Mouse (Mus musculus): ENCODE measurements around the gene Bmp8a.
"Not testable (repeated sequence)": the region's sequence is repeated elsewhere in the genome, so short reads cannot be mapped to it uniquely, and the experiment has no call there.

The Bmp8a gene

GRCm38 (mm10) chr4:123342642-123343470 lies at the start of gene Bmp8a:
Gene Bmp8a (minus strand): TSS chr4:123343252.
- peak; percentile 73 for DNase-seq

- peak; percentile 38 for DNase-seq
Measured at GRCm38 (mm10) chr4:123392187-123392586, 49.1 kb upstream of the Bmp8a start.

- DNase-seq, result no peak
Measured at GRCm38 (mm10) chr4:123385028-123385427, 42.0 kb upstream of the Bmp8a start.

- DNase-seq, result no peak
Measured at GRCm38 (mm10) chr4:123383173-123383572, 40.1 kb upstream of the Bmp8a start.

DNA sequence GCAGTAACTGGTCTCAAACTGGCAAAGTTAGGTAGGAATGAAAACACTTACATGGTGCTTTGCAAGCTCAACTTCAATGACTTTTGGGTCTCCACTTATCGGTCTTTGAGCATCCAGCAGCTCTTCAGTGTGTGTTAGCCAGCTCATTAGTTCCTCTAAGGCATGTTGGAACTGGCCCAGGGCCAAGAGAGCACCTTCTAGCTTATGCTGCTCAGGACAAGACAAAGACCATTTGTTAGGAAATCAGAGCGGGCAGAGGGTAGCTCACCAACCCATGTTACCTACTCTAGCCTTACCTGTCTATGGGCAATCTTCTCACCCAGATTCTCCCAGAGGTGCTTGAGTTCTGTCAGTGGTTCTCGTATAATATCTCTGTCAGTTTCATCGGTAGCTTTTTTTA lies 39.0 kb upstream of the Bmp8a start:
- DNase-seq, result no peak

DNA sequence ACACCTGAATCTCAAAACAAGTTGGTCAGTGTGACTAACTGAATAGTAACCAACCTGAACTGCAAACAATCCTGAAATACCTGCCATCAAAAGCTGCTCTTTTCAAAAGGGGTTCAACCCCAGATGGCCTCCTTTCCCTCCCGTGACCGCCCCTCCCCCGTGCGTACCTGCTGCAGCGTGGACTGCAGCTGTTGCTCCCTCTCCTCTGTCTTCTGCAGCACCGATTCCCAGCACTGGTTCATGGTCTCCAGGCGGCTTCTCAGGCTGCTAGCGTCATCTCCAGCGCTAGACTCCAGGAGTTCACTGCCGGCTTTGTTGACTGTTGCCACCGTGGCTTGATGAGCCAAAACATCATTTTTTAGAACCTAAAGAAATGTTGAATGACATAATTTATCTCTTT lies 38.5 kb upstream of the Bmp8a start:
- no peak for DNase-seq

- DNase-seq, result no peak
Measured at GRCm38 (mm10) chr4:123376031-123376430, 33.0 kb upstream of the Bmp8a start.

GRCm38 (mm10) chr4:123374316-123375008 lies 31.4 kb upstream of the Bmp8a start:
- no peak for DNase-seq

GRCm38 (mm10) chr4:123363555-123363954 lies 20.5 kb upstream of the Bmp8a start:
- no peak for DNase-seq

- DNase-seq, result no peak
Measured at GRCm38 (mm10) chr4:123360771-123361170, 17.7 kb upstream of the Bmp8a start.

- DNase-seq, result no peak
Measured at GRCm38 (mm10) chr4:123358613-123359012, 15.6 kb upstream of the Bmp8a start.

DNA sequence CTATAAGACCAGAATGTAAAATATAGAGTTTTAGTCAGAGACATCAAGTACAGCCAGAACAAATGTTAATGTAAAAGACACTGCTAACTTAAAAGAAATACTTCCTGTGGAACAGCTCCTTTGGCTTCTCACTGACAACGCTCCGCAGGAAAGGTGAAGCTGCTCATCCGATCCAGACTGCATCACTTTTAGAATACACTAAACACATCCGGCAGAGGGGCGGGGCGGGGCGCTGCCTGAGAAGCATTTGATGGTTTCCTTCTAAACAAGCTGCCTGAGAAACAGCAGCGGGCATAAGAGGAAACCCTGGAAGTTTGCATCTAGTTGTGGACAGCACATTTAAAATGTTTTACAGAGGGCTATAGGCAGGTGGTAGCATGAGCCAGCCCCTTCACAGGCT lies 12.9 kb upstream of the Bmp8a start:
- DNase-seq, result no peak

DNA sequence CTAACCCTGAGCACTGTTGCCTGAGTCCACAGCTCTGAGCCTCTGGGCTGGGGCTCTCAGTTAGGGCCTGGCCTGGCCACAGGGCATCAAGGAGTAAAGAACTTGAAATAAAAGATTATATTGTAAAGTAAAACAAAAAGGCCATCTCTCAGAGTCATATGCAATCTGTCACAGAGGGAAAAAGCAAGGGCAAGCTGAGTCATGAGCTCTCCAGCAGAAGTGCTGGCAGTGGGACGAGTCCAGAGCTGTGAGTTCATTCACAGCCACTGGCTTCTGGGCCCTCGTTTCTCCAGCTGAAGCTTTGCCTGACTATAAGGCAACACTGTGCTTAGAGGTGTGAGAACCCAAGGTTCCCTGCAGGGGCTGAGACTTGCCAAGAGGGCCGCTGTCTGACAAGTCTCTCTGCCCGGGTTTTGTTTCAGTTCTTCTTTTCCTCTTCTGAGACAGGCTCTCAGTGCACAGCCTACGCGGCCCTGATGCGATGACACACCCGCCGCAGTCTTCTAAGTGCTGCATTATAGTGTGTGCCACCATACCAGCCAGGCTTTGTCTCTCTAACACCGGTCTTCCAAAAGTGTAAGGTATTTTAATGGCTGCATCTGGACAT lies 10.3 kb upstream of the Bmp8a start:
- no peak for DNase-seq

GRCm38 (mm10) chr4:123343471-123343789 lies 378 bp upstream of the Bmp8a start:
- no peak for DNase-seq

GRCm38 (mm10) chr4:123342091-123342641 lies 886 bp downstream of the Bmp8a start:
- DNase-seq, result no peak

DNA sequence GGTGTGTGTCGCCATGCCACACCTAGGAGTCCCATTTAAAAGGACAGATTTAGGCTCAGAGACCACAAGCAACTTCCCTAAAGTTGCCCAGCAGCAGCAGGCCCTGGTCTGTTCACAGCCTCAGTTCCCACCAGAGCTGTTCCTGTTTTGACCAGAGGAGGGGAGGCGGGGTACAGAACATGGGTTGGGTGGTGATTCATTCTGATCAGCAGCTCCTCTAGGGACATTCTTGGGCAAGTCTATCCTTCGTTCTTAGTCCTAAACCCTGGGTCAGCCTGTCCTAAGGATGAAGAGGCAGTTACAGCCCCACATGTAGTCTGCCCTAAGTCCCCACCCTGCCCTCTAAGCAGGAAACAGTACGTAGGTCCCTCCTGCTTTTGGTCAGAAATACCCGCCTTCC lies 2.8 kb downstream of the Bmp8a start:
- DNase-seq, result no peak

GRCm38 (mm10) chr4:123337693-123338092 lies 5.4 kb downstream of the Bmp8a start:
- DNase-seq, result no peak

- no peak for DNase-seq
Measured at GRCm38 (mm10) chr4:123335796-123336585, 7.1 kb downstream of the Bmp8a start.

GRCm38 (mm10) chr4:123335244-123335643 lies 7.8 kb downstream of the Bmp8a start:
- not testable (repeated sequence) for DNase-seq

DNA sequence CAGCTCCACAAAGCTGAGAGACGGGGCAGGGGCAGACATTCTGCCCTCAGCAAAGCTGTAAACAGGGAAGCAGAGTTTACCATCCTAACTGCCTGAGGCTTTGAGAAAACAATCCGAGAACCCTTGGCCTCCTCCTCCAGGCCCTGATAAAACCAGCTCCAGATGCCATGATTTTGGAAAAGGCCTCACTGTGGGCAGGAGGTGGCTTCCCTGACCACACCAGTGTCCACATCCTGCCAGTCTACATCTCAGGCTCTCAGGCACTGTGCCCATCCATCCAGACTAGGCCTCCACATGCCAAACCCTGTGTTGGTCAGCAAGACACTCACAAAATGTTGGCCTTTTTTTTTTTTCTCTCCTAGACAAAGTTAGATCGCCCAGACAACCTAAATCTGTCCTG lies 8.9 kb downstream of the Bmp8a start:
- no peak for DNase-seq

DNA sequence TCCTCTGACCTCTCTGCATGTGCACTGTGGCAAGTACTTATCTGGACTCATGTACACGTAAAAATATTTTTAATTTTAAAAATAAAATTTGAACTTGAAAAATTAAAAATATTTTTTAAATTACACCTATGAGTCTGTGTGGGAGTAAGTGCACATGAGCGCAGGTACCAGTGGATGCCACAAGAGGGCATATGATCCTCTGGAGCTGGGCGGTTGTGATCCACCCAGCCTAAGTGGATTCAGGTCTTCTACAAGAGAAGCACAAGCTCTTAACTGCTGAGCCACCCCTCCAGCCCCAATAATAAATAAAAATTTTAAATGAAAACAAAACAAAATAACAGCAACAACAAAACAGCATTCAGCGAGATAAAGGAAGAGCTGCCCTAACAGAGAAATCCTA lies 9.9 kb downstream of the Bmp8a start:
- DNase-seq, result no peak

DNA sequence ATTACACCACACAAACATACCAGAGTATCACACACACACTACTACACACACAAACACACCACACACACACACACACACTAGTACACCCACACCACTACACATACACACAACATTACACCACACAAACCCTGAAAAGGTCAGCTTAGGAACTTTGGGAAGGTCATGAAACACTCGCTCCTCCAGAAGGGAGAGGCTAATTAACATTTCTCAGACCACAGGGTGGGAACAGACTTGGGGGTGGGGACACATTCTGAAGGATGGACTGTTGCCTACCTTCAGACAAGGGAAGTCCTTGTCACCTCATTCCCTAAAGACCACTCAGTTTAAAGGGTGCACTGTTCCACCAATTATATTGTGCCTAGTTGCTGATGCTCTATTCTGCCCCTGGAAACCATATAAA lies 11.1 kb downstream of the Bmp8a start:
- not testable (repeated sequence) for DNase-seq

DNA sequence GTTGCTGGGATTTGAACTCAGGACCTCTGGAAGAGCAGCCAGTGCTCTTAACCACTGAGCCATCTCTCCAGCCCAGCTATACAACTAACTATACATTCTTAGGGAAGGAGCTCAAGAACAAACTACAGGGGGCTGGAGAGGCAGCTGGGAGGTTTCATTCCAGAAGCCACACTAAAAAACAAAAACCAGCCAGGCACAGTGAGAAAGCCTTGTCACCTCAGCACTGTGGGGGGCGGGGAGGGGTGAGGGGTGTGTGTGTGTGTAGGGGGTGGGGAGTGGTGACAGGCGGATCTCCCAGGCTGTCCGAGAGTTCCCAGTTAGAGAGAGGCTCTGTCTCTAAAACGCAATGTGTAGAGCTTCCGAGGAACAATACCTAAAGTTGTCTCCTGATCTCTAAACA lies 11.7 kb downstream of the Bmp8a start:
- no peak for DNase-seq

Data from lung, postnatal 14 days (tissue).